Mouse (Mus musculus) G1E (cell line): ENCODE measurements at regions not wholly inside any gene's neighbourhood (a gene's known extent, or its start where the extent isn't known, plus 50 kb on each side); places are given as distances from the start of the nearest gene placed in this dataset.

Source experiments
- CTCF ChIP-seq: IDR thresholded peaks from 2 replicates; pipeline ENCODE4 v1.5.1; 2012; ENCODE audit warnings: low read depth, low read length, inconsistent platforms, mixed read lengths
- GATA2 ChIP-seq: IDR thresholded peaks from 2 replicates; pipeline ENCODE4 v1.6.1; 2012; ENCODE audit warnings: low read depth, low read length, inconsistent platforms, borderline replicate concordance
- TAL1 ChIP-seq: conservative IDR thresholded peaks from 2 replicates; pipeline ENCODE4 v1.6.1; 2012; ENCODE audit warnings: low read depth, low read length, inconsistent platforms, mixed read lengths

- TF ChIP-seq CTCF (no peak), TAL1 (no peak), GATA2 (no peak)
Observed at GRCm38 (mm10) chr5:46363661-46364060, 506.2 kb upstream of the Lcorl start.
